Mouse (Mus musculus) midbrain, embryonic 16.5 days (tissue): ENCODE measurements at regions not wholly inside any gene's neighbourhood (a gene's known extent, or its start where the extent isn't known, plus 50 kb on each side); places are given as distances from the start of the nearest gene placed in this dataset.

Source experiments
- ATAC-seq: fragments of 200-750 bp; cut with Nextera tagmentation; 2 replicates; pipeline ENCODE4 v1.8.0; 2017; ENCODE audit warnings: moderate TSS enrichment
- H3K27ac ChIP-seq: fragments of 300-500 bp; sonication (generic); 2 replicates; pipeline ENCODE4 v1.5.1; 2014; ENCODE audit warnings: mild to moderate bottlenecking, low read length, mixed read lengths
- H3K27me3 ChIP-seq: fragments of 300-500 bp; sonication (generic); 2 replicates; pipeline ENCODE4 v1.6.1; 2014; ENCODE audit warnings: low read depth, low read length, mixed read lengths; ENCODE audit not compliant: control insufficient read depth, insufficient read depth
- H3K36me3 ChIP-seq: fragments of 300-500 bp; sonication (generic); 2 replicates; pipeline ENCODE4 v1.6.1; 2014; ENCODE audit warnings: mild to moderate bottlenecking, low read length, moderate library complexity, mixed read lengths; ENCODE audit not compliant: control insufficient read depth, insufficient read depth
- H3K4me1 ChIP-seq: fragments of 300-500 bp; sonication (generic); 2 replicates; pipeline ENCODE4 v1.6.1; 2014; ENCODE audit warnings: mild to moderate bottlenecking, low read length, mixed read lengths; ENCODE audit not compliant: control insufficient read depth, insufficient read depth
- H3K4me2 ChIP-seq: fragments of 300-500 bp; sonication (generic); 2 replicates; pipeline ENCODE4 v1.6.1; 2014; ENCODE audit warnings: mild to moderate bottlenecking, low read length, mixed read lengths
- H3K4me3 ChIP-seq: fragments of 300-500 bp; sonication (generic); 2 replicates; pipeline ENCODE4 v1.5.1; 2014; ENCODE audit warnings: low read depth, mild to moderate bottlenecking, low read length, moderate library complexity, mixed read lengths
- H3K9ac ChIP-seq: fragments of 300-500 bp; sonication (generic); 2 replicates; pipeline ENCODE4 v1.6.1; 2014; ENCODE audit warnings: low read depth, low read length, mixed read lengths
- H3K9me3 ChIP-seq: fragments of 300-500 bp; sonication (generic); replicated peaks from 2 replicates; pipeline ENCODE4 v1.6.1; 2014; ENCODE audit warnings: mild to moderate bottlenecking, low read length, mixed read lengths; ENCODE audit not compliant: control insufficient read depth, poor library complexity, severe bottlenecking
- WGBS: fragments of 180-500 bp; shearing (Covaris S2); extraction: QIAGEN DNeasy Blood & Tissue Kit; methylation state at CpG from one replicate; pipeline ENCODE4 v1.1.7; 2014; 5-methylcytosine and 5-hydroxymethylcytosine counted together

DNA sequence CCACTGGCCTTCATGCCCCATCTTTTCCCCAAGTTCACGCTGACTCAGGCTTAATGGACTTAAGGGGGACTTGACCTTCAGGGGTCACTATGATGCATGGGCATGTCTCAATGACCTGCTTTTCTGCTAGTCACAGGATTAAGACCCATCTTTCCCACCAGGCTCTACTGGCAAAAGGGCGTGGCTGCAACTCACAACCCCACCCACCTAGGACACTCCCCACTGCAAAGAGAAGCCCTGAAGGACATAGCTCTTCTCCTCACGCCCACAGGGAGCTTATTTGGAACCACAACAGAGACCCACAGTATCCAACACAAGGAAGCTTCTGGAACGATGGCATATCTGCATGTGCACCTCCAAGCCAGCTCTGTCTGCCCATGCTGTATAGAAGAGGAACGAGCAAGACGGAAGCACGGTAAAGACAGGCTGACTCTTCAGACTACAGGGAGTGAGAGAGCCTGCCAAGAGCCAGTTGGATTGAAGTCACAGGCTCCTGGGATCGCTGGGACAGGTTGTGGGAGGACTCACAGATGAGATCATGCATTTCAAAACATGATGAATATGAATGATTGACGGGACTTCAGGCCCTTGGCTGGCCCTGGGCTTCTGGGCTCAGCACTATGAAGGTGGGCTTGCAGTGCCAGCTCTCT, 107.3 kb upstream of the Sfswap start:
- ATAC-seq, result no peak
- WGBS, result 75% methylated on average over 9 of the region's 9 CpGs
- Histone ChIP-seq H3K4me3 (no peak overlapping the region), H3K9ac (no peak overlapping the region), H3K36me3 (no peaks in the 10 kb centered on the region), H3K27ac (no peak overlapping the region), H3K4me2 (no peak overlapping the region), H3K9me3 (no peaks in the 10 kb centered on the region), H3K27me3 (no peaks in the 10 kb centered on the region; the same call in 1 of the 2 replicates), H3K4me1 (no peaks in the 10 kb centered on the region)

GRCm38 (mm10) chr5:129394416-129394815, 106.6 kb upstream of the Sfswap start:
- H3K4me1 ChIP-seq, result no peaks in the 10 kb centered on the region
- H3K9ac ChIP-seq, result no peak overlapping the region
- H3K4me2 ChIP-seq, result no peak overlapping the region
- no peak for ATAC-seq
- H3K27me3 ChIP-seq, result no peaks in the 10 kb centered on the region; the same call in 1 of the 2 replicates
- H3K9me3 ChIP-seq, result no peaks in the 10 kb centered on the region
- no peaks in the 10 kb centered on the region for H3K36me3 ChIP-seq
- WGBS, result 55% methylated on average over 4 of the region's 4 CpGs
- no peak overlapping the region for H3K4me3 ChIP-seq
- no peak overlapping the region for H3K27ac ChIP-seq

DNA sequence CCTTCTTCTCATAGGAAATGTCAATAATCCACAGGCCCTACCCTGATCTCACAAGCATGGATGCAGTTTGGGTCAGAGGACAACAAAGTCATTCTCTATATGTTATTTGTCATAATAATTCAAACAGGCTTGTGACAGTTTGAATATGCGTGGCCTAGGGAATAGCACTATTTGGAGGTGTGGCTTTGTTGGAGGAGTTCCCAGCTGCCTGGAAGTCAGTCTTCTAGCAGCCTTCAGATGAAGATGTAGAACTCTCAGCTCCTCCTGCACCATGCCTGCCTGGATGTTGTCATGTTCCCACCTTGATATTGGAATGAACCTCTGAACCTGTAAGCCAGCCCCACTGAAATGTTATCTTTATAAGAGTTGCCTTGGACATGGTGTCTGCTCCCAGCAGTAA, 103.7 kb upstream of the Sfswap start:
- 93% methylated on average over 1 of the region's 1 CpGs for WGBS
- no peaks in the 10 kb centered on the region for H3K9me3 ChIP-seq
- H3K27ac ChIP-seq, result no peak overlapping the region
- H3K4me2 ChIP-seq, result no peak overlapping the region
- ATAC-seq, result no peak
- H3K4me3 ChIP-seq, result no peak overlapping the region
- no peak overlapping the region for H3K9ac ChIP-seq
- H3K4me1 ChIP-seq, result no peaks in the 10 kb centered on the region
- H3K36me3 ChIP-seq, result no peaks in the 10 kb centered on the region
- H3K27me3 ChIP-seq, result no peaks in the 10 kb centered on the region

GRCm38 (mm10) chr5:129406259-129406658, 94.8 kb upstream of the Sfswap start:
- Histone ChIP-seq H3K9me3 (no peaks in the 10 kb centered on the region), H3K4me1 (peaks cover 3% of the 10 kb centered on the region; the same call in 1 of the 2 replicates), H3K27ac (no peak overlapping the region), H3K4me2 (no peak overlapping the region), H3K27me3 (no peaks in the 10 kb centered on the region), H3K4me3 (no peak overlapping the region), H3K9ac (no peak overlapping the region), H3K36me3 (no peaks in the 10 kb centered on the region)
- WGBS, result 76% methylated on average over 4 of the region's 4 CpGs
- no peak for ATAC-seq

DNA sequence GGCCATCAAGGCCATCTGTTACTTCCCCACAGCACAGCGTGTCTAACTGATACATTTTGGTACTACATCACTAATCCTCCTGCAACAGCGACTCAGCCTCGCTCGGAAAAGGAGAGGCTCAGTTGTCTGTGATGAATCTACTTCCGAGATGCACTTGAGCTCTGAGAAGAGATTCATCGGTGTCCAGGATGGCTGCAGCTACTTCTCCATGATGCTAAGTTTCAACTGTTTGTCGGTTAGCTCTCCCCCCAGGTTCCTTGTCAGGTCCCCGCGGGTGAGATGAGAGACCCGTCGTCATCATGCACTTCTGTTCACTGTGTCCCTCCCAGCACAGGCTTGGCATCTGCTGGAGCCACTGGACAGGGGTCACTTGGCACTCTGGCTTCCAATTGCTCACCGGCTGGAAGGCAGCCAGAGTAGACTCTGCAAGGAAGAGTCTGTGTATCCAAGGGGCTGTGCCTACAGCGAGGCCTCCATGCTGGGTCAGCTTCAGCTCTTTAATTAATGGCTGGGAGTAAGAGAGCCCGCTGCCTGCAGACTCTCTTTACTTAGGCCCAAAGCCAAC, 91.5 kb upstream of the Sfswap start:
- Histone ChIP-seq H3K36me3 (no peaks in the 10 kb centered on the region), H3K27me3 (no peaks in the 10 kb centered on the region), H3K9ac (no peak overlapping the region), H3K9me3 (no peaks in the 10 kb centered on the region), H3K4me3 (no peak overlapping the region), H3K4me2 (no peak overlapping the region), H3K27ac (no peak overlapping the region), H3K4me1 (peaks cover 3% of the 10 kb centered on the region; the same call in 1 of the 2 replicates)
- no peak for ATAC-seq
- 67% methylated on average over 14 of the region's 14 CpGs for WGBS

- H3K4me3 ChIP-seq, result no peak overlapping the region
- no peak overlapping the region for H3K9ac ChIP-seq
- no peaks in the 10 kb centered on the region for H3K9me3 ChIP-seq
- H3K36me3 ChIP-seq, result no peaks in the 10 kb centered on the region
- no peaks in the 10 kb centered on the region for H3K27me3 ChIP-seq
- H3K4me2 ChIP-seq, result no peak overlapping the region
- 87% methylated on average over 6 of the region's 6 CpGs for WGBS
- H3K27ac ChIP-seq, result no peak overlapping the region
- H3K4me1 ChIP-seq, result peaks cover 4% of the 10 kb centered on the region; the same call in 1 of the 2 replicates
- no peak for ATAC-seq
Observed at GRCm38 (mm10) chr5:129412161-129412560, 88.9 kb upstream of the Sfswap start.

- Histone ChIP-seq H3K4me3 (no peak overlapping the region), H3K4me2 (no peak overlapping the region), H3K27me3 (no peaks in the 10 kb centered on the region), H3K9me3 (no peaks in the 10 kb centered on the region), H3K4me1 (peaks cover 4% of the 10 kb centered on the region; the same call in 1 of the 2 replicates), H3K9ac (no peak overlapping the region), H3K36me3 (no peaks in the 10 kb centered on the region), H3K27ac (no peak overlapping the region)
- WGBS, result 41% methylated on average over 12 of the region's 12 CpGs
- ATAC-seq, result no peak
Observed at GRCm38 (mm10) chr5:129414960-129415706, 85.9 kb upstream of the Sfswap start.

- no peaks in the 10 kb centered on the region for H3K27me3 ChIP-seq
- H3K4me3 ChIP-seq, result no peak overlapping the region
- ATAC-seq, result no peak
- no peak overlapping the region for H3K4me2 ChIP-seq
- peaks cover 4% of the 10 kb centered on the region; the same call in 1 of the 2 replicates for H3K4me1 ChIP-seq
- no peaks in the 10 kb centered on the region for H3K36me3 ChIP-seq
- H3K27ac ChIP-seq, result no peak overlapping the region
- no peaks in the 10 kb centered on the region for H3K9me3 ChIP-seq
- WGBS, result 25% methylated on average over 3 of the region's 3 CpGs
- H3K9ac ChIP-seq, result no peak overlapping the region
Observed at GRCm38 (mm10) chr5:129416425-129416824, 84.6 kb upstream of the Sfswap start.

DNA sequence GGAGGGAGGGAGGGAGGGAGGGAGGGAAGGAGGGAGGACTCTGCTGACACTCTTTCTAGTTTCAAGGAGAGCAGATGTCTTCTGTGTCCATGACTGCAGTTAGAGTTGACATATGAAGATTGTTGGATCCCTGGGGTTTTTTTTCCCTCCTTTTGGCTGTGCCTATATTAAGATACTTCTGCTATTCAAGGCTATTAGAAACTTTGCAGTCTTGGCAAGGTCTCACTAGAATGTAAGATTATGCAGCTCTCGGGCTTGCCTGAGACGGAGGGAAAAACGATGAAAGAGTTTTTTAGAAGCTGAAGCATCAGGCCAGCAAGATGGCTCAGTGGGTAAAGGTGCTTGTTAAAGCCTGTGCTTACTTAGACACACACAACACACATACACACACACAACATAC, 83.5 kb upstream of the Sfswap start:
- no peaks in the 10 kb centered on the region for H3K9me3 ChIP-seq
- H3K4me3 ChIP-seq, result no peak overlapping the region
- H3K36me3 ChIP-seq, result no peaks in the 10 kb centered on the region
- ATAC-seq, result no peak
- H3K27me3 ChIP-seq, result no peaks in the 10 kb centered on the region
- WGBS, result 76% methylated on average over 3 of the region's 3 CpGs
- peaks cover 4% of the 10 kb centered on the region; the same call in 1 of the 2 replicates for H3K4me1 ChIP-seq
- no peak overlapping the region for H3K27ac ChIP-seq
- no peak overlapping the region for H3K9ac ChIP-seq
- no peak overlapping the region for H3K4me2 ChIP-seq
